Mouse (Mus musculus) erythroblast, adult 5-6 weeks (primary cell): ENCODE measurements around the gene Fbxo36. TPM values are rescaled to one million over a fixed set of nuclear protein-coding genes. Genes with fewer than 3 reads are reported as not detected.

Experiments
- ATAC-seq: replicated peaks from 2 replicates; pipeline ENCODE4 v1.8.0; 2016; ENCODE audit warnings: moderate number of reproducible peaks, mild to moderate bottlenecking, moderate TSS enrichment, inconsistent platforms; ENCODE audit not compliant: poor library complexity, low FRiP score, severe bottlenecking
- total RNA-seq, 2 experiments: library from RNA; stranded (forward) in 1 of 2; stranded (reverse) in 1 of 2; fragments of 150-400 nt in 1 of 2; fragments of 200-764, 138-1000 nt in 1 of 2; gene quantifications; 2 replicates each; pipeline versions ENCODE4 v1.2.3 to v1.2.4; 2015 to 2017; ENCODE audit warnings: low replicate concordance in 2 of 2

Fbxo36 gene
- total RNA-seq, 2 experiments from 2014 or later = 2.0 TPM; not detected in 1

DNA sequence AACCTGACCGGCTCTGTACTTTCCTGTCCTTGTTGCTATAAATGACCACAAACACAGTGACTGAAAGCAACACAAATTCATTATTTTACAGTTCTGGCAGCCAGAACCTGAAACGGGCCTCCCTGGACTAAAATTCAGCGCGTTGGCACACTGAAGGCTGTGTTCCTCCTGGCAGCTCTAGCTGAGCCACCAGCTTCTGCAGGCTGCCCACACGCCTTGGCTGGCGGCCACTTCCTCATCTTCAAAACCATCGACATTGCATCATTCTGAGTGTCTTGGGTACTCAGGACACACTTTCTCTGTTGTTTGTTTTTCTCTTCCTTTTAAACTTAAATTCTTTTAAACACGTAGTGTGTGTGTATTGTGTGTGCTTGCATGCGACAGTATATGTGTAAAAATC lies 96.0 kb downstream of the Fbxo36 start:
- ATAC-seq = no peak

DNA sequence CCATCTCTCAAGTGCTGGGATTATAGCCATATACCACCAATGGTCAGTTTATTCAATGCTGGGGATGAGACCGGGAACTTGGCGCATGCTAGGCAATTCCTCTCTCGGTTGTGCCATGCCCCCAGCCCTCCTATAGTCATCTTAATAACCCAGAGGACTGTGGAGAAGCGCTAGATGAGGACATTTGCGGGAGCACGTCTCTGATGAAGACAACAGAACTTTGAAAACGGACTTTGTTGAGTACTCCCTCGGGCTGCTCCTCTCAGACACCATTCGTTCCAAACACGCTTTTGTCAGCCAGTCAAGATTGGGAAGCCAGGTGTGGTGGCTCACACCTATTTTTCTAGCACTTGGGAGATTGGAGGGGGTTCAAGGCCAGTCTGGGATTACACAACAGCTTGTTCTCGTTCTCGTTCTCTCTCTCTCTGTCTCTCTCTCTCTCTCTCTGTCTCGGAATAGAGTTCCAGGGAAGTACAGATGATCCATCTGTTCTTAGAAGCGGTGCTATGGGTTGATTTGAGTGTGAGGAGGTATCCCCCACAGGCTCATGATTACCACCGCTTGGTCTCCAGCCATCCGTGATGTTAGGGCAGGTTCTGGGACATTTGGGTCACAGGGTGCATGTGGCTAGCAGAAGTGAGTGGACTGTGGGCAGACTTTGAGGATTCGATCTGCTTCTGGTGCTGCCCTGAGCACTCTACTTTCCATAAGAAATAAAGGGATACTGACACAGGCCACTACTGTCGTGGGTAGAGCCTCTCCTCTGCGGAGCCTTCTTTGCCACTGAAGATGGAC lies 97.3 kb downstream of the Fbxo36 start:
- no peak for ATAC-seq

DNA sequence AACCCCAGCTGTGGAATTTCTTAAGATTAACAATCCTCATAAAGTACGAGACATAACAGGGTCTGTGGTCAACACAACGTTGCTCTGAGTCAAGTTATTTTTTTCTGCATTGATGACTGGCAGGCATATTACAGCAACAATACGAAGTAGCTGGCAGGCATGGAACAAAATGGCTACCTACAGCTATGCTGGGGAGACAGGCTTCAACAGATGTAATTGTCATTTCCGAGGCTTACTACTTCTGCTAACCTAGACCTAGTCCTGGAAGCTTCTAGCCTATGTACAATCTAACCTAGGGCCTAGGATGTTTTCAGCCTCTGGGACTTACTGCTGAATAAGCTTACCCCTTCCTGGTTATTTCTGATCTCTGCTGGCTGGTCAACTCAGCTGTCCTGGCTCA lies 99.8 kb downstream of the Fbxo36 start:
- ATAC-seq = no peak

DNA sequence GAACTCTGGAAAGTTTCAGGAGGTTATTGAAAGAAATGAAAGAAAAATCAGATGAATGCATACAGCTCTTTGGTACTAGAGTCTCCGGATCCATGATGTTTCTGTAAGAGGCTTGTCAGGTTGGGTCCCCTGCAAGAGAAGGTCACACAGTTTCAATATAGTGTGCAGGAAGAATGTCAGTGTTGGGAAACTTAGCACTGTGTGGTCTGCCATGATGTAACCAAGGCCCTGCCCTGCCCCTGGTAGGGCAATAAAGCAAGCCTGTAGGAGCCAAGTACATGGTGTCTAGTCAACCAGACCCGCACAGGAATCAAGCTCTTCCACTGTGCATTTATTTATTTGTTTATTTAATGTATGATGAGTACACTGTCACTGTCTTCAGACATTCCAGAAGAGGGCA lies 100.7 kb downstream of the Fbxo36 start:
- ATAC-seq = no peak

GRCm38 (mm10) chr1:84942666-84943065 lies 103.0 kb downstream of the Fbxo36 start:
- no peak for ATAC-seq

DNA sequence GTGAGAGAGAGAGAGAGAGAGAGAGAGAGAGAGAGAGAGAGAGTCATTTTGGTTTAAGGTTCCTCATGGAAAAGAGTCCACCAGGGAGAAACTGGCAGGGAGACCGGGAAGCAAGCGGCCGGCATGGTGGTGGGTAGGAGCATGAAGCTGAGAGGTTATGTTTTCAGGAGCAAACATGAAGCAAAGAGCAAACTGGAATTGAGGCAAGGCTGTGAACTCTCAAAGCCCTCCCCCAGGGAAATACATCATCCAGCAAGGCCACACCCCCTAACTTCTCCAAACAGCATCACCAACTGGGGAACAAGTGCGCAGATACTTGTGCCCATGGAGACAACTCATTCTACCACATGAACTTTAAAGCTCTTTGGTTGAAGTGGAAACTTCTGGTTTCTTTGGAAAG lies 103.9 kb downstream of the Fbxo36 start:
- no peak for ATAC-seq

- no peak for ATAC-seq
Observed at GRCm38 (mm10) chr1:84945950-84946349, 106.3 kb downstream of the Fbxo36 start.

DNA sequence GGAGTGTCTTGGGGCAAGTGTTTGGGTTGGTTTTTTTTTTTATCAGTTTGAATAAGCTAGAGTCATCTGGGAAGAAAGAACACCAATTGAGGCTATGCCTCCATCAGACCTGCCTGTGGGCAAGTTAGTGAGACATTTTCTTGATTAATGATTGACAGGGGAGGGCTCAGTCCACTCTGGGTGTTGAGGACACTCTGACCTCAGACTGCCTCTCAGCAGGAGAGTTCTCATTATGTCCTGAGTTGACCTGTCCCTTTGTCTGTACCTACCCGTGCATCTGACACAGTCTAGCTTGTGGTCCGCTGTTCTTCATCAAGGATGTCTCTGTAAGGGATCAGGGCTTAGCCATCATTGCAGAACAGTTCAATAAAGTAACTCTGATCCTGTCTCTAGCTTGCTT lies 107.7 kb downstream of the Fbxo36 start:
- no peak for ATAC-seq

Other genes starting within 250 kb of the Fbxo36 start
- not detected in 2 replicates for gene Dner, start 143.6 kb upstream of the Fbxo36 start, total RNA-seq (2015; ENCODE audit: low replicate concordance)
- gene Dner, start 143.6 kb upstream of the Fbxo36 start, total RNA-seq (2017; ENCODE audit: low replicate concordance) = not detected in 2 replicates
- gene Trip12, start 675 bp downstream of the Fbxo36 start, total RNA-seq (2015; ENCODE audit: low replicate concordance) = 67.4 and 74.0 TPM in 2 replicates
- 115 and 127 TPM in 2 replicates for gene Trip12, start 675 bp downstream of the Fbxo36 start, total RNA-seq (2017; ENCODE audit: low replicate concordance)
- not detected in 2 replicates for gene Slc16a14, start 95.3 kb downstream of the Fbxo36 start, total RNA-seq (2015; ENCODE audit: low replicate concordance)
- not detected in 2 replicates for gene Slc16a14, start 95.3 kb downstream of the Fbxo36 start, total RNA-seq (2017; ENCODE audit: low replicate concordance)